Mouse (Mus musculus) forebrain, embryonic 16.5 days (tissue): ENCODE data around the gene Ptbp3. TPM values are rescaled to one million over a fixed set of nuclear protein-coding genes. Genes with fewer than 3 reads are reported as not detected.

Experiments used
- ATAC-seq: fragments of 200-750 bp; cut with Nextera tagmentation; 2 replicates; pipeline ENCODE4 v1.8.0; 2017; ENCODE audit warnings: mild to moderate bottlenecking, moderate library complexity
- H3K27ac ChIP-seq: fragments of 300-500 bp; sonication (generic); 2 replicates; pipeline ENCODE4 v1.5.1; 2014; ENCODE audit warnings: low read length, control low read depth
- H3K27me3 ChIP-seq: fragments of 300-500 bp; sonication (generic); replicated peaks from 2 replicates; pipeline ENCODE4 v1.6.1; 2014; ENCODE audit warnings: low read length; ENCODE audit not compliant: control insufficient read depth, insufficient read depth
- H3K36me3 ChIP-seq: fragments of 300-500 bp; sonication (generic); 2 replicates; pipeline ENCODE4 v1.6.1; 2014; ENCODE audit not compliant: control insufficient read depth, insufficient read depth
- H3K4me1 ChIP-seq: fragments of 300-500 bp; sonication (generic); replicated peaks from 2 replicates; pipeline ENCODE4 v1.6.1; 2014; ENCODE audit warnings: low read length; ENCODE audit not compliant: control insufficient read depth, insufficient read depth
- H3K4me2 ChIP-seq: fragments of 300-500 bp; sonication (generic); 2 replicates; pipeline ENCODE4 v1.6.1; 2014; ENCODE audit warnings: mild to moderate bottlenecking, low read length, control low read depth
- H3K4me3 ChIP-seq: fragments of 300-500 bp; sonication (generic); replicated peaks from 2 replicates; pipeline ENCODE4 v1.5.1; 2014; ENCODE audit warnings: mild to moderate bottlenecking, low read length, control low read depth
- H3K9ac ChIP-seq: fragments of 300-500 bp; sonication (generic); replicated peaks from 2 replicates; pipeline ENCODE4 v1.6.1; 2014; ENCODE audit warnings: low read depth, low read length, control low read depth
- H3K9me3 ChIP-seq: fragments of 300-500 bp; sonication (generic); 2 replicates; pipeline ENCODE4 v1.6.1; 2016; ENCODE audit warnings: low read length; ENCODE audit not compliant: control insufficient read depth
- WGBS: fragments of 180-500 bp; shearing (Covaris S2); extraction: QIAGEN DNeasy Blood & Tissue Kit; methylation state at CpG from one replicate; pipeline ENCODE4 v1.1.7; 2014; 5-methylcytosine and 5-hydroxymethylcytosine counted together
- polyA plus RNA-seq: library from polyadenylated mRNA; unstranded; fragments of >200 nt; fragmentation: Nextera tagmentation; extraction: Ambion mirVana; gene quantifications from 2 replicates; pipeline ENCODE4 v1.2.1, GENCODE M21; 2015

Gene Ptbp3
- polyA plus RNA-seq, 1 experiment from 2014 or later: 15.9 TPM

DNA sequence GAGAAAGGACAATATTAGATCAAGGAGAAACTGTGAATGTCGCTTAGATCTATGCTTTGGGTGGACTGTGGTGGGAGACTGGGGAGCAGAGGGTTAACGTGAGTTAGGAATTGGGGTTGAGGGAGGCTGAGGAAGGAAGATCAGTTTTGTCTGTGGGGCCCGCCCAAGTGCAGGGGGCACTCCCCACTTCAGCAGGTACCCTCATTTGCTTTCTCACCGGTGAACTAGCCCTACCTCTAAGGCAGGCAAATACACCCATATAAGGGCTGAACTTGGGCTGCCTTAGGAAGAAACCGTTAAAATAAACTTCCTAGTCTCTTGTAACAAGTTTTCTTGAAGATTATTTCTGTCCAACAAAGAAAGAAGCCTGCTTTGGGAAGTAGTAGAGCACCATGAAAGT is 110.1 kb downstream of the Ptbp3 start:
- Histone ChIP-seq H3K36me3 (no peaks in the 10 kb centered on the region), H3K27ac (no peak overlapping the region), H3K27me3 (peaks cover 23% of the 10 kb centered on the region), H3K4me2 (no peak overlapping the region), H3K4me3 (no peak overlapping the region), H3K9ac (no peak overlapping the region), H3K9me3 (no peaks in the 10 kb centered on the region), H3K4me1 (peaks cover 6% of the 10 kb centered on the region)
- 29% methylated on average over 5 of the region's 5 CpGs for WGBS
- ATAC-seq: no peak

DNA sequence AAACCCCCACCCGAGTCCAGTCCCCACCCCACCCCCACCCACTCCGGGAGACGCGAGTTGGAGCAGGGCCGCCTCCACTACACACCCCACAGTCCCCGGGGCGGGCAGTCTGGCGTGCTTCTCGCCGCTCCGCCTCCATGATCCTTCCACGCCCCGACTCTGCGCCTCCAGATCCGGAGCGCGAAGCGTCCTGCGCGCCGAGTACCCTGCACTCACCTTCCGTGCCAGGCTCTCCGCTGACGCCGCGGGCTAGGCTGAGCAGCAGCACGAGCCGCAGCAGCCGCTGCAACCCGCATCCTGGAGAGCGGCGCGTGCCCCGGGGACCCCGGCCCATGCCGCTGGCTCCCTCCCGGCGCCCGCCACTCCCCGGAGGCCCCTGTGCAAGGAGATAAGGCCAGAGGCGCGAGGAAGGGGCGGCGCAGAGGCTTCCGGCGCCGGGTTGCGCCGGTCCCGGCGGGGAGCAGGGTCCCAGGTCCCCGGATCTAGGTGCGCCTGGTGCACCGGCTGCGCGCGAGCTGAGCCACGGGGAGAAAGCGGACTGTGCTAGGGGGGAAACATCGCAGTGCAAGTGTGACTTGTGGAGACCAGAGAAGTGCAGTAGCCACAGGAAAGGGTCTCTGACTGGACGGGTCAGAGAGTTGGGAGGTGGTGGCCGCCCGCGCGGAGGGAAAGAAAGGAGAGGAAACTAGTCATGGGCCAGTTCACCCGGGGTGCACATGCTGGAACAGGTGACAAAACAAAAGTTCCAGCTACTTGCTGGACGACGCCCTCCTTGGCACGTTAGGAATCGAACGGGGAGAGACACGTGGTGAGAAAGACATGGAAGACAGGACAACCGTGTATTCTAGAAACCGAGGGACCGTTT is 110.9 kb downstream of the Ptbp3 start, which contains the start of gene Susd1:
Susd1 (minus strand) TSS at position 644 of the 865 bp plus-strand sequence.
- no peaks in the 10 kb centered on the region for H3K36me3 ChIP-seq
- ATAC-seq: peak; percentile 92
- under 1% methylated on average over 75 of the region's 75 CpGs for WGBS
- H3K9me3 ChIP-seq: no peaks in the 10 kb centered on the region
- peak within 1 kb of the TSS; percentile 67 for H3K4me3 ChIP-seq
- peak within 1 kb of the TSS; percentile 76 for H3K9ac ChIP-seq
- peaks cover 23% of the 10 kb centered on the region for H3K27me3 ChIP-seq
- H3K27ac ChIP-seq: no peak within 1 kb of the TSS
- peak within 1 kb of the TSS; percentile 99 for H3K4me2 ChIP-seq
- peaks cover 6% of the 10 kb centered on the region for H3K4me1 ChIP-seq

DNA sequence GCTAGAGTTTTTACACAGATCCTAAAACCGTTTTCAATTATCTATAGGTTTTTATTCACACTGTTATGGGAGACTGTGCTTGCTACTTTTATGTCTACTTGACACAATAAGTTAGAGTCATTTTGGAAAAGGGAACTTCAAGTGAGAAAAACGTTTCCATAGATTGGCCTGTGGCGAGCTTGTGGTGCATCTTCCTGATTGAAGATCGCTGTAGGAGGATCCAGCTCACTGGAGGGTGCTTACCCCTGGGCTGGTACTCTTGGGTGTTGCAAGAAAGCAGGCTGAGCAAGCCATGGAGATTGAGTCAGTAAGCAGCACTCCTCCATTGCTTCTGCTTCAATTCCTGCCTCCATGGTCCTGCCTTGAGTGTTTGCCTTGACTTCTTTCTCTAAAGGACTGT is 113.2 kb downstream of the Ptbp3 start:
- H3K9ac ChIP-seq: no peak overlapping the region
- no peak overlapping the region for H3K4me2 ChIP-seq
- ATAC-seq: no peak
- H3K4me1 ChIP-seq: peaks cover 6% of the 10 kb centered on the region
- H3K9me3 ChIP-seq: no peaks in the 10 kb centered on the region
- no peak overlapping the region for H3K27ac ChIP-seq
- peaks cover 23% of the 10 kb centered on the region for H3K27me3 ChIP-seq
- H3K4me3 ChIP-seq: no peak overlapping the region
- 86% methylated on average over 4 of the region's 4 CpGs for WGBS
- H3K36me3 ChIP-seq: no peaks in the 10 kb centered on the region

DNA sequence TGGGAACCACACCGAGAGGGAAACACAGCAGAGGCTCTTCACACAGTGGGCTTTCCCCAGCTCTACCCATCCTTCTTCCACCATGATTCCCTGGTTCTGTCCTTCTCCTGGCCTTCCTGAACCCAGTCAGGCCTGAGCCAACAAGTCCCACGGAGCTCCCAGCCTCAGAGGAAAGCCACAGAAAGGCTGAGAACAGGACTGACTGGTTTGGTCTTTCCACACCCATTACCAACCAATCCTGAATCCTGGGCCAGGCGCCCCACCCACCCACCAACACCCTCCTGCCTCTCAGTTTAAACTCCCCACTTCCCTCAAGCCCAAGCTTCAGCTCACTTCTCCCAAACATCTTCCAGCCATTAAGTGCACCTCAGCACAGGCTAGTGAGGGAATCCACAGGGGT is 115.1 kb downstream of the Ptbp3 start:
- no peaks in the 10 kb centered on the region for H3K36me3 ChIP-seq
- no peak overlapping the region for H3K4me2 ChIP-seq
- no peak overlapping the region for H3K9ac ChIP-seq
- WGBS: 79% methylated on average over 3 of the region's 3 CpGs
- H3K4me1 ChIP-seq: peaks cover 6% of the 10 kb centered on the region
- H3K27ac ChIP-seq: no peak overlapping the region
- H3K27me3 ChIP-seq: peaks cover 16% of the 10 kb centered on the region
- no peaks in the 10 kb centered on the region for H3K9me3 ChIP-seq
- no peak for ATAC-seq
- no peak overlapping the region for H3K4me3 ChIP-seq

DNA sequence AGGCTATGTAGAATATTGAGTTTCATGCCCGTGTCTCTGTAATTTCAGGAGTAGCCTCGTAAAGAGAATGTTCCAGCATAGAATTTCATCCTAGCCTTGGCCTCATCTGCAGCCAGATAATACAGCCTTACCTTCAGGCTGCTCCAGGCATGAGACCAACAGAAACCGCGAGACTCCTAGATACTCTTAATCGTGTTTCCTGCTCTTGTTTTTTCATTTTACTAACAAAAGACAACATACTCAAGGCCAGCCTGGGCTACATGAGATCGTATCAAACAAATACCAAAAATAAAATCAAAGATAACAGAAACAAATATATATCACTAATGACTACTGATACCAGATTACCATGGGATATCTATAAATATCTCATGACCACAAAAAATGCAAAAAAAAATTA is 120.0 kb downstream of the Ptbp3 start:
- H3K9ac ChIP-seq: no peak overlapping the region
- H3K36me3 ChIP-seq: no peaks in the 10 kb centered on the region
- no peaks in the 10 kb centered on the region for H3K9me3 ChIP-seq
- 90% methylated on average over 6 of the region's 6 CpGs for WGBS
- H3K27ac ChIP-seq: no peak overlapping the region
- no peaks in the 10 kb centered on the region for H3K27me3 ChIP-seq
- H3K4me1 ChIP-seq: no peaks in the 10 kb centered on the region
- ATAC-seq: no peak
- H3K4me3 ChIP-seq: no peak overlapping the region
- H3K4me2 ChIP-seq: no peak overlapping the region

DNA sequence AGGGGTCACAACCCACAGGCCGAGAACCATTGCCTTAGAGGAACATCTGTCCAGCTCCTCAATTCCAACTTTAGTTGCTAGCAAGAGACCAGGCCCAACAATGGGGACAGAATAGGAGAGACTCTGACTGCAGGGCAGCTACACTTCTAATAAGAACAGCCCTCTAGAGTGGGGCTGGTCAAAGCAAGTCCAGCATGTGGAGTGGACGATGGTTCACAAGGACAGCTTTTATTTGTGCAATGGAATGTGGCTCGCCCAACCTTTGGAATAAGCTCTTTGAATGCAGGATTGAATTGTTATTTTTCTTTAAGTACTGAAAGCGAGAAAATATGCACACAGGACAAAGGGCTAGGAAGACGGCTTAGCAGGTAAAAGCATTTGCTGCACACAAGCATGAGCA is 122.7 kb downstream of the Ptbp3 start:
- no peak overlapping the region for H3K4me3 ChIP-seq
- no peaks in the 10 kb centered on the region for H3K36me3 ChIP-seq
- H3K9me3 ChIP-seq: no peaks in the 10 kb centered on the region
- H3K4me2 ChIP-seq: no peak overlapping the region
- H3K4me1 ChIP-seq: 0 out of 2 replicates have a peak, but pooled peaks cover 5% of the 10 kb centered on the region
- no peak for ATAC-seq
- H3K9ac ChIP-seq: no peak overlapping the region
- H3K27me3 ChIP-seq: no peaks in the 10 kb centered on the region
- no peak overlapping the region for H3K27ac ChIP-seq
- 80% methylated on average over 5 of the region's 5 CpGs for WGBS

DNA sequence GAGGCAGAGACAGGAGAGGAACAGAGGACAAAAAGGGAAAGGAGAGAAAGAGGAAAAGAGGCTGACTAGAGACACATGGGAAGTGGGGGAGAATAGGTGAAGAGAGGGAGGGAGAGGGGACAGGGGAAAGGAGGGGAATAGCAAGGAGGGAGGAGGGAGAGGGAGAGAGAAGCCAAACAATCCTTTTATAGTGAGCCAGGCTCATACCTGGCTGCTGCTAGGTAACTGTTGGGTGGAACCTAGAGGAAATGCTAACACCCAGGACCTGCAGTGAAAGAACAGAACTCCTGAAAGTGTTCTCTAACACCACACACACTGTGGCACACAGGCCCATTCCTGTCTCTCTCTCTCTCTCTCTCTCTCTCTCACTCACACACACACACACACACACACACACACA is 126.4 kb downstream of the Ptbp3 start:
- ATAC-seq: no peak

DNA sequence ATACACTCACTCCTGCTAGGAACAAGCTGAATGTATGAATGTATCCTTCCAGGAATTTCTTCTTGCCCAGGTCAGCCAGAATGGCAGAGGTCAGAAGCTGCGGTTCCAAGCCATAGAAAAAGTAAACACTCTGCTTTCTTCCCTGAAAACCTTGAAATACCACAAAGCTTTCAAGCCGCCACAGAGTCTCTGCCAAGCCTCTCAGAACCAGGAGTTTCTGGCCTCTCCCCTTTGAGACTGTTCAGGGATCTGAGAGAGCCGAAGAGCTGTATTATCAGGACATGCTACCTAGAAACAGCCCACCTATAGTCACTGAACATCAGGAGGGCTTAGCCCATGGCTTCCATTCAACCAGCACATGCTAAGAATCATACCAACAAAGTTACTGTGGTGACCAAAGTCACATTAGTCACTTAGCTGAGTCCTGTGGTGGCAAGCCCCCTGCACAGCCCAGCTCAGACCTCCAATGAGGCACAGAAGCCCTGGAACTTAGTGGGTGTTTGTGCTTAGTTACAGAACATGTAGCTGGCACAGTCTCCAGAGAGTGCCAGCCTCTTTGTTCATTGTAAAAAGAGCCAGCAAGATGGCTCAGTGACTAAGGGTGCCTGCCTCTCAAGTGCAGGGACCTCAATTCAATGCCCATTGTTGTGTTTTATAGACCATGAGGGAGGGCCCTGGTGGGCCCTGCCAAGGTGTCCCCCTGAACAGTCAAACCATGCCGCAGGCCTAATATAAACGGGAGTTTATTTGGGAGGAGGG is 127.0 kb downstream of the Ptbp3 start:
- no peak overlapping the region for H3K9ac ChIP-seq

More for the DNA sequence above, 126.4 kb downstream of the Ptbp3 start:
- Histone ChIP-seq H3K9me3 (no peaks in the 10 kb centered on the region), H3K27ac (no peak overlapping the region), H3K4me3 (no peak overlapping the region), H3K36me3 (no peaks in the 10 kb centered on the region), H3K9ac (no peak overlapping the region), H3K4me2 (no peak overlapping the region), H3K4me1 (0 out of 2 replicates have a peak, but pooled peaks cover 5% of the 10 kb centered on the region), H3K27me3 (no peaks in the 10 kb centered on the region)

More for the DNA sequence above, 127.0 kb downstream of the Ptbp3 start:
- no peak overlapping the region for H3K4me2 ChIP-seq
- H3K4me1 ChIP-seq: 0 out of 2 replicates have a peak, but pooled peaks cover 5% of the 10 kb centered on the region
- no peaks in the 10 kb centered on the region for H3K36me3 ChIP-seq
- no peaks in the 10 kb centered on the region for H3K9me3 ChIP-seq
- WGBS: 32% methylated on average over 5 of the region's 5 CpGs
- H3K27me3 ChIP-seq: no peaks in the 10 kb centered on the region
- no peak overlapping the region for H3K27ac ChIP-seq
- peak; percentile 67 for ATAC-seq
- no peak overlapping the region for H3K4me3 ChIP-seq
